Mouse (Mus musculus): Measurements from ENCODE around the gene Nr1d2. TPM values are rescaled to one million over a fixed set of nuclear protein-coding genes. Genes with fewer than 3 reads are reported as not detected.
"Not testable (repeated sequence)": the region's sequence is repeated elsewhere in the genome, so short reads cannot be mapped to it uniquely, and the experiment has no call there.

Nr1d2 gene
- total RNA-seq, 2 experiments from 2014 or later: 5.8 to 7.8 TPM

- peak; percentile 23 for ATAC-seq (replicated peaks; ENCODE audit: poor library complexity, severe bottlenecking)
These were observed 4.7 kb downstream of the Nr1d2 start for GRCm38 (mm10) chr14:18233981-18234960.

- no peak for ATAC-seq (replicated peaks; ENCODE audit: poor library complexity, severe bottlenecking)
These were observed 5.9 kb downstream of the Nr1d2 start for GRCm38 (mm10) chr14:18233076-18233475.

DNA sequence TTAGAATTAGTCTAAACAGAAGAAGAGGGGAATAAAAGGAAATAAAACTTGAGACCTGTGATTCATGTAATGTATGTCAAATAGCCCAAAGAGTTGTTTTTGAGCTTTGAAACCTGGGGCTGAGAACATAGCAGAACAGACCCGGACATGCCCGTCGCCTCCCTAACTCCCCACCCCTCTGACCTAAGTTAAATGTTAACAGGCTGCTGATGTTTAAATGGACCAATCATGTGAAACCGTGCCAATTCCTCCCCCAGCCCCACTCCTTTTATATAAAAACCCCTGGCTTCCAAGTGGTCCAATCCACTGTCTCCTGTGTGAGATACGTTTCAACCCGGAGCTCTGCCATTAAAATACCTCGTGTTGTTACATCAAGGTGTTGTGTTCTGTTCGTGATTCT, 7.1 kb downstream of the Nr1d2 start:
- ATAC-seq (replicated peaks; ENCODE audit: poor library complexity, severe bottlenecking): not testable (repeated sequence)

GRCm38 (mm10) chr14:18229751-18230150, 9.2 kb downstream of the Nr1d2 start:
- ATAC-seq (replicated peaks; ENCODE audit: poor library complexity, severe bottlenecking): not testable (repeated sequence)

DNA sequence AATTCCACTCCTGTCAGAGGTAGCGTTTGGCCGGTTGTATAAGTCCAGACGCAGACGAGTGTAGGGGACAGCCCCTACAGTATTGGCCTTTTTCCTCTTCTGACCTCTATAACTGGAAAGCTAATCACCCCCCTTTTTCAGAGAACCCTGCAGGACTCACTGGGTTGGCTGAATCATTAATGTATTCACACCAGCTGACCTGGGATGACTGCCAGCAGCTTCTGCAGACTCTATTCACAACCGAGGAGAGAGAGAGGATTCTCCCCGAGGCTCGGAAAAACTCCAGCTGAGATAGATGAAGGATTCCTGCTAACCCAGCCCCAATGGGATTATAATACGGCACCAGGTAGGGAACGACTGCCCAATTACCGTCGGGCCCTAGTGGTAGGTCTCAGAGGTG, 12.7 kb downstream of the Nr1d2 start:
- ATAC-seq (replicated peaks; ENCODE audit: poor library complexity, severe bottlenecking): not testable (repeated sequence)

GRCm38 (mm10) chr14:18225431-18225830, 13.5 kb downstream of the Nr1d2 start:
- not testable (repeated sequence) for ATAC-seq (replicated peaks; ENCODE audit: poor library complexity, severe bottlenecking)

DNA sequence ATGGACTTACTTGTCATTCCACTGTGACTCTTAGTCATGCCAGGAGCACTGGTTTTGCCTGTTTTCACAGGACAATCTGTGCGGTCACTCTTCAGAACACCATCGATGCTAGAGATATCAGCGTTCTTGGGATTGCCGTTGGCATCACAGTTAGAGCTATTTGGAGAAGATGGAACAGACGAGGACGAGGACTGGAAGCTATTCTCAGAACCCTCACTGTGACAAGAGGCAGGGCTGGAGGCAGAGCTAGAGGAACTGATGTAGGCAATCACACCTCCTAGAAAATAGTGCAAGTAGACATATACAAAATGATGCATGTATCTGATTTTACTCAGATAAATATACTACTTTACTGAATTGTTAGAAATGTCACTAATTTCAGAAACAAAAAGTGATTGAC, 16.9 kb downstream of the Nr1d2 start:
- ATAC-seq (replicated peaks; ENCODE audit: poor library complexity, severe bottlenecking): no peak

GRCm38 (mm10) chr14:18217158-18217557, 21.8 kb downstream of the Nr1d2 start:
- ATAC-seq (replicated peaks; ENCODE audit: poor library complexity, severe bottlenecking): no peak

DNA sequence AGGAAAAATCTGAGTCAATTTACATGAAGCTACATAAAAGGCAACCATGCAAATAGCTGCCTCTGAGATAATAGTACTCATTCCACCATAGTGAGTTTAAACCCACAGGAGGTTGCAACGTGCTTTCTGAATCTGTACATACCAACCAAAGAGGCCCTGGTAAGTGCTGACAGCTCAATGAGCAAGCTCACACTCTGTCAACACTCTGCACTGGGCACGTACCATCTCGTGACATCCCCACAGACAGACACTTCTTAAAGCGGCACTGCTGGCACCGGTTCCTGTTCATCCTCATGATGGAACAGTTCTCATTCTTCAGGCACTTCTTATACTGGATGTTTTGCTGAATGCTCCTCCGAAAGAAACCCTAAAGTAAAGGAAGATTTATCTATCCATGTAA, 22.5 kb downstream of the Nr1d2 start:
- no peak for ATAC-seq (replicated peaks; ENCODE audit: poor library complexity, severe bottlenecking)

DNA sequence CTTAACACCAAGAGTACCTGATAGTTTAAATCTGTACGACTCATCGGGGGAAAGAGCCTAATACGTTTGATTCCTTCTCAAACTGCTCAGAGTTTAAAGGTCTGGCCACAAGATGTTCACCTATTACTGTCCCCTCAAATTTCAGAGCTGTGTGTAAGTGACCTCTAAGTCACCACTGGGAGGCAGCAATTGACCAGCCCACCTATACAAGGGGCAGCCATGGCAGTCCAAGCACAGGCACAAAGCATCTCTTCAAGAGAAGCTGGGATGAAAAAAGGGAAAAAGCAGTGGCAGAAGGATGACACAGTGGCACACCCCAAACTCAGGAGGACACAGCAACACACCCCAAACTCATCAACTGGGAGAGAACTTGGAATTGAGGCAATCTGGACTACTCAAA, 28.1 kb downstream of the Nr1d2 start:
- peak; percentile 56 for ATAC-seq (replicated peaks; ENCODE audit: poor library complexity, severe bottlenecking)

DNA sequence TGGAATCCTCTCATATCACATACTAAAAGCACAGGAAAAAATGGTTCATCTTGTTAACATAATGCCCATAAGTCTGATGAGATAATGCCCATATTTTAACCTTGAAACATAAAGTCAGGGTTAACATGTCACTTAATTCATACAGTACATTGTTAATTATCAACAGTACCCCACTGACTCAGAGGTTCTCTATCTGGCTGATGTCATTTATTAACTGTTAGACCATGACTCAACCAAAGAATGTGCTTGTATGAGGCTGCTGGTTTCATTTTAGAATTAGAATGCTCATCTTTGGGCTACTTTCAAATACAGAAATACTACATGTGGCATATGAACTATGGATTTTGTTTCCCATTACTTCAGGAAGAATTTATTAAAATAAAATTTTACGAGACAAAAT, 34.6 kb downstream of the Nr1d2 start:
- ATAC-seq (replicated peaks; ENCODE audit: poor library complexity, severe bottlenecking): not testable (repeated sequence)

- no peak for ATAC-seq (replicated peaks; ENCODE audit: poor library complexity, severe bottlenecking)
These were observed 37.5 kb downstream of the Nr1d2 start for GRCm38 (mm10) chr14:18201413-18201812.

DNA sequence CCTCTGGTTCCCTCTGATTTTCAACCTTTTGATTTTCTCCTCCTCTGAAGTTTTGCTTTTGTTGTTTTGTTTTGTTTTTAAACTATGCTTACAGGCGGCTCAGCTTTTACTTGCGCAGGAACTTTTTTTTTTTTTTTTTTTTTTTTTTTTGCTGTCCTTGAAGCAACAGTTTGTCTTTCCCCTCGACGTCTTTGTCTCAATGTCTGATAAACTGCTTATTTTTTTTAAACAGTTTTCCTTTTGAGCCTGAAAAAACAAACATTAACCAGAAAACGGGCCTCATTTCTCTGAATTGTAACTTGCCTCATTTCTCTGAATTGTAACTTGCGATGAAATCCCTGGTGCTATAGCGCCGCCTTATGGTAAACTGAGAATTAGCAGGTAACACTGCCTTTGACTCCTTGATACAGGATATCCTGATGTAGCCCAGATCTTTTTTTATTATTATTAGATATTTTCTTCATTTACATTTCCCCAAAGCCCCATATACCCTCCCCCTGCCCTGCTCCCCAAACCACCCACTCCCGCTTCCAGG, 52.0 kb downstream of the Nr1d2 start:
- ATAC-seq (replicated peaks; ENCODE audit: poor library complexity, severe bottlenecking): peak; percentile 71

- ATAC-seq (replicated peaks; ENCODE audit: poor library complexity, severe bottlenecking): not testable (repeated sequence)
These were observed 61.4 kb downstream of the Nr1d2 start for GRCm38 (mm10) chr14:18177531-18177930.

DNA sequence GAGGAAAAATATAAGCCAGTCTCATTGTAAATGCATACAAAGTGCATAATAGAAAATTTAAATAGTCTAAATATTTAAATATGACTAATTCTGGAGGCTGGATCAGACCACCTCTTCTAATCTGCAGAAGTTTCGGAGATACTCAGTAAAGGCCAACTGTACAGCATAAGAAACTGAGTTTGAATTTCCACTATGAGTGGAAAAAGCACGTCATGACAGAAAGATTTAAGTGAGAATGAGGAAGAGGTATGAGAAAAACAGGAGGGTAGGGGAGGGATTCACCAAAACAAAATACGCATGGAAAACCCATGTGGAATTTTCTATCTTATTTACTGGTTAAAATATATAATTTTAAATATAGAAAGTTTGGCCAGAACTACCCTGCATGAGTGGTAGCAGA, 71.3 kb downstream of the Nr1d2 start:
- ATAC-seq (replicated peaks; ENCODE audit: poor library complexity, severe bottlenecking): no peak

DNA sequence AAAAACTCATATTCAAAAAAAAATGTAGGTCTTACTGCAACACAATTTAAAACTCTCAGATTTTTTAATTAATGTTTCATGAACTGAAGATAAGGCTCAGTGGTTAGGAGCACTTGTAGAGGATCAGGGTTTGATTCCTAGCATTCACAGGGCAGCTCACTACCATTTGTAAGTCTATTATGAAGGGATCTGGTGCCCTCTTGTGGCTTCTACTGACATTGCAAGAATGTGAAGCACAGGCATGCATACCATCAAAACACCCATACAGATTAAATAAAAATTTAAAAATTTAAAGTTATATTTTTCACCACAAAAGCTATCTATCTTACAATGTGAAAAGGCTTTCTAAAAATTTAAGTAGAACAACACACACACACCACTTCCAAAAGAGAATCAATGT, 71.9 kb downstream of the Nr1d2 start:
- ATAC-seq (replicated peaks; ENCODE audit: poor library complexity, severe bottlenecking): peak; percentile 69

Other genes starting within 250 kb of the Nr1d2 start
- 10.7 and 27.7 TPM in 2 replicates for gene Nkiras1, start 32.0 kb upstream of the Nr1d2 start, total RNA-seq (2014; fragmentation: Nextera tagmentation)
- gene Nkiras1, start 32.0 kb upstream of the Nr1d2 start, total RNA-seq (2017): 4.9 and 8.4 TPM in 2 replicates
- 2,321 and 2,369 TPM in 2 replicates for gene Rpl15, start 32.3 kb upstream of the Nr1d2 start, total RNA-seq (2014; fragmentation: Nextera tagmentation)
- gene Rpl15, start 32.3 kb upstream of the Nr1d2 start, total RNA-seq (2017): 2,140 and 2,427 TPM in 2 replicates
- gene Ube2e1, start 92.7 kb upstream of the Nr1d2 start, total RNA-seq (2014; fragmentation: Nextera tagmentation): 96.1 and 126 TPM in 2 replicates
- 66.5 and 74.4 TPM in 2 replicates for gene Ube2e1, start 92.7 kb upstream of the Nr1d2 start, total RNA-seq (2017)